Comparison of ENCODE assay signal across 27 mouse cellular contexts in the genomic region with DNA sequence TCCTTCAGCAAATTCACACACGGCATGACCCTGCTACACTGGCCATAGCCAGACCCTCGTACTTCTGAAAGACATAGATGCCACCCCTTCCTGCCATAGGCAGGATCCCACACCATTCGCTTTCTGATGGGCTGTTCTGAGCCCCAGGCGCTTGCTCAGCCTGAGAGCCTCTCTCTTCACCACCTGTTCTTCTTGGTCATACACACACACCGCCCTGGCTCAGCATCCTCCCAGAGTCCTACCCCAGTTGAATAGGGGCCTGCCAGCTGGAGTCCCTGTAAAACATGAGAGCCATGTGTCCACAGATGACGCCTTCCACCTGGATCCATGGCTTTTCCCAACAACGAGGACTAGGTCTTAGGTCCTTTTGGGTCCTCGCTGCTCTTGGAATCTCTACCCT.
"Had no signal": no experiment of that assay in that cellular context is flagged by ENCODE, and none has a peak within 500 bp of the region (broad histone marks: within the 10 kb centered on the region; RNA-seq: fewer than 3 reads in every experiment).

No protein-coding gene starts in this region.

- H3K27me3 ChIP-seq: embryonic facial prominence, embryonic 12.5 days; embryonic facial prominence, embryonic 13.5 days; embryonic facial prominence, embryonic 15.5 days; forebrain, embryonic 12.5 days; forebrain, embryonic 13.5 days; forebrain, embryonic 15.5 days had no signal

- H3K9ac ChIP-seq: embryonic facial prominence, embryonic 12.5 days; embryonic facial prominence, embryonic 13.5 days; embryonic facial prominence, embryonic 15.5 days; forebrain, embryonic 12.5 days; forebrain, embryonic 13.5 days; forebrain, embryonic 15.5 days; forebrain, postnatal 0 days had no signal

- H3K4me3 ChIP-seq: embryonic facial prominence, embryonic 12.5 days; embryonic facial prominence, embryonic 13.5 days; embryonic facial prominence, embryonic 15.5 days; erythroblast, embryonic 14.5 days; forebrain, embryonic 10.5 days; forebrain, embryonic 12.5 days; forebrain, embryonic 13.5 days; forebrain, embryonic 15.5 days; heart, adult 2 months had no signal

- ATAC-seq: forebrain, embryonic 13.5 days; forebrain, embryonic 14.5 days; forebrain, embryonic 15.5 days; forebrain, embryonic 16.5 days; forebrain, postnatal 0 days had no signal

- H3K9me3 ChIP-seq: embryonic facial prominence, embryonic 12.5 days; embryonic facial prominence, embryonic 13.5 days; embryonic facial prominence, embryonic 15.5 days; forebrain, embryonic 10.5 days; forebrain, embryonic 12.5 days; forebrain, embryonic 13.5 days; forebrain, embryonic 15.5 days had no signal

- H3K27ac ChIP-seq: embryonic facial prominence, embryonic 12.5 days; embryonic facial prominence, embryonic 13.5 days; embryonic facial prominence, embryonic 15.5 days; forebrain, embryonic 10.5 days; forebrain, embryonic 12.5 days; forebrain, embryonic 13.5 days; forebrain, embryonic 15.5 days; heart, adult 2 months had no signal

- H3K36me3 ChIP-seq: embryonic facial prominence, embryonic 12.5 days; embryonic facial prominence, embryonic 15.5 days; forebrain, embryonic 10.5 days; forebrain, embryonic 15.5 days had no signal

- H3K4me2 ChIP-seq: embryonic facial prominence, embryonic 12.5 days; embryonic facial prominence, embryonic 13.5 days; embryonic facial prominence, embryonic 15.5 days; forebrain, embryonic 12.5 days; forebrain, embryonic 13.5 days; forebrain, embryonic 15.5 days had no signal

- DNase-seq: cerebellum, adult 2 months; cerebellum, adult 8-10 months; cerebellum, adult 9-10 months; cerebellum, adult 9-11 months; cerebellum, postnatal 10 days; cerebellum, postnatal 14 days; cerebellum, postnatal 25 days; cerebellum, postnatal 36 days; embryo, embryonic 11 days; forebrain, postnatal 0 days; gastrocnemius, postnatal 10 days; gastrocnemius, postnatal 14 days; gastrocnemius, postnatal 25 days; gastrocnemius, postnatal 36 days; heart, adult 11 months; heart, adult 18-20 months; heart, adult 2 months had no signal
